Mouse (Mus musculus): ENCODE results near the gene Eif4b.

Eif4b gene

GRCm38 (mm10) chr15:102116753-102117415, 43.3 kb downstream of the Eif4b start:
- no peak for DNase-seq (ENCODE audit: extremely low spot score, low read depth, low spot score)

GRCm38 (mm10) chr15:102117461-102118443, 44.2 kb downstream of the Eif4b start:
- no peak for DNase-seq (ENCODE audit: extremely low spot score, low read depth, low spot score)

- DNase-seq (ENCODE audit: extremely low spot score, low read depth, low spot score), result no peak
Measured at GRCm38 (mm10) chr15:102118591-102118990, 45.0 kb downstream of the Eif4b start.

- no peak for DNase-seq (ENCODE audit: extremely low spot score, low read depth, low spot score)
Measured at GRCm38 (mm10) chr15:102119121-102119830, 45.7 kb downstream of the Eif4b start.

- no peak for DNase-seq (ENCODE audit: extremely low spot score, low read depth, low spot score)
Measured at GRCm38 (mm10) chr15:102119831-102120170, 46.2 kb downstream of the Eif4b start.

- no peak for DNase-seq (ENCODE audit: extremely low spot score, low read depth, low spot score)
Measured at GRCm38 (mm10) chr15:102120530-102120929, 47.0 kb downstream of the Eif4b start.

- no peak for DNase-seq (ENCODE audit: extremely low spot score, low read depth, low spot score)
Measured at GRCm38 (mm10) chr15:102126303-102126702, 52.7 kb downstream of the Eif4b start.

- no peak for DNase-seq (ENCODE audit: extremely low spot score, low read depth, low spot score)
Measured at GRCm38 (mm10) chr15:102133314-102133713, 59.7 kb downstream of the Eif4b start.

GRCm38 (mm10) chr15:102134709-102135108, 61.1 kb downstream of the Eif4b start:
- DNase-seq (ENCODE audit: extremely low spot score, low read depth, low spot score), result no peak

- no peak for DNase-seq (ENCODE audit: extremely low spot score, low read depth, low spot score)
Measured at GRCm38 (mm10) chr15:102135522-102136128, 62.1 kb downstream of the Eif4b start.

- peak; percentile 57 for DNase-seq (ENCODE audit: extremely low spot score, low read depth, low spot score)
Measured at GRCm38 (mm10) chr15:102136129-102136758, 62.7 kb downstream of the Eif4b start, which contains the start of gene Spryd3. Gene Spryd3, minus strand, starts transcription at chr15:102136234.

- no peak for DNase-seq (ENCODE audit: extremely low spot score, low read depth, low spot score)
Measured at GRCm38 (mm10) chr15:102141120-102141519, 67.5 kb downstream of the Eif4b start.

- no peak for DNase-seq (ENCODE audit: extremely low spot score, low read depth, low spot score)
Measured at GRCm38 (mm10) chr15:102142914-102143912, 69.6 kb downstream of the Eif4b start.

GRCm38 (mm10) chr15:102144274-102144711, 70.7 kb downstream of the Eif4b start, which contains the start of gene Igfbp6:
Gene Igfbp6, plus strand, starts transcription at chr15:102144362.
- no peak for DNase-seq (ENCODE audit: extremely low spot score, low read depth, low spot score)

- DNase-seq (ENCODE audit: extremely low spot score, low read depth, low spot score), result no peak
Measured at GRCm38 (mm10) chr15:102144726-102145125, 71.2 kb downstream of the Eif4b start.

GRCm38 (mm10) chr15:102145330-102145729, 71.8 kb downstream of the Eif4b start:
- no peak for DNase-seq (ENCODE audit: extremely low spot score, low read depth, low spot score)

GRCm38 (mm10) chr15:102146089-102146488, 72.5 kb downstream of the Eif4b start:
- no peak for DNase-seq (ENCODE audit: extremely low spot score, low read depth, low spot score)
